Mouse (Mus musculus): ENCODE measurements around the gene Ftcd. TPM values are rescaled to one million over a fixed set of nuclear protein-coding genes. Genes with fewer than 3 reads are reported as not detected.

Gene Ftcd
- not detected for polyA plus RNA-seq (2014; fragmentation: Illumina TruSeq; extraction: RNeasy Lipid Tissue Mini Kit (QIAGEN cat#74804); ENCODE audit: low read depth, low replicate concordance)

GRCm38 (mm10) chr10:76575374-76575773, at the start of gene Ftcd:
TSS of gene Ftcd (plus strand) at chr10:76575648.

GRCm38 (mm10) chr10:76531375-76531774, 44.1 kb upstream of the Ftcd start, which contains the start of gene Lss:
TSS of gene Lss (plus strand) at chr10:76531588.

GRCm38 (mm10) chr10:76561972-76562371, 13.5 kb upstream of the Ftcd start, which contains the start of gene Spatc1l:
TSS of gene Spatc1l (plus strand) at chr10:76562272.

GRCm38 (mm10) chr10:76622928-76623680, 47.7 kb downstream of the Ftcd start, which contains the start of gene Col6a2:
TSS of gene Col6a2 (minus strand) at chr10:76623630.

Other genes with a start within 250 kb of the Ftcd start
- 25.6 TPM for gene Dip2a, start 230.4 kb upstream of the Ftcd start, polyA plus RNA-seq (2014; fragmentation: Illumina TruSeq; extraction: RNeasy Lipid Tissue Mini Kit (QIAGEN cat#74804); ENCODE audit: low read depth, low replicate concordance)
- not detected for gene AC141477.1, start 135.2 kb upstream of the Ftcd start, polyA plus RNA-seq (2014; fragmentation: Illumina TruSeq; extraction: RNeasy Lipid Tissue Mini Kit (QIAGEN cat#74804); ENCODE audit: low read depth, low replicate concordance)
- 13.2 TPM for gene Pcnt, start 132.9 kb upstream of the Ftcd start, polyA plus RNA-seq (2014; fragmentation: Illumina TruSeq; extraction: RNeasy Lipid Tissue Mini Kit (QIAGEN cat#74804); ENCODE audit: low read depth, low replicate concordance)
- not detected for gene 2610028H24Rik, start 126.6 kb upstream of the Ftcd start, polyA plus RNA-seq (2014; fragmentation: Illumina TruSeq; extraction: RNeasy Lipid Tissue Mini Kit (QIAGEN cat#74804); ENCODE audit: low read depth, low replicate concordance)
- gene Mcm3ap, start 106.7 kb upstream of the Ftcd start, polyA plus RNA-seq (2014; fragmentation: Illumina TruSeq; extraction: RNeasy Lipid Tissue Mini Kit (QIAGEN cat#74804); ENCODE audit: low read depth, low replicate concordance) = 11.0 TPM
- gene Ybey, start 106.5 kb upstream of the Ftcd start, polyA plus RNA-seq (2014; fragmentation: Illumina TruSeq; extraction: RNeasy Lipid Tissue Mini Kit (QIAGEN cat#74804); ENCODE audit: low read depth, low replicate concordance) = 1.8 TPM
- gene Lss, start 44.1 kb upstream of the Ftcd start, polyA plus RNA-seq (2014; fragmentation: Illumina TruSeq; extraction: RNeasy Lipid Tissue Mini Kit (QIAGEN cat#74804); ENCODE audit: low read depth, low replicate concordance) = 16.0 TPM
- gene Spatc1l, start 13.4 kb upstream of the Ftcd start, polyA plus RNA-seq (2014; fragmentation: Illumina TruSeq; extraction: RNeasy Lipid Tissue Mini Kit (QIAGEN cat#74804); ENCODE audit: low read depth, low replicate concordance) = not detected
- 7.6 TPM for gene Col6a2, start 48.0 kb downstream of the Ftcd start, polyA plus RNA-seq (2014; fragmentation: Illumina TruSeq; extraction: RNeasy Lipid Tissue Mini Kit (QIAGEN cat#74804); ENCODE audit: low read depth, low replicate concordance)
- 19.8 TPM for gene Col6a1, start 150.5 kb downstream of the Ftcd start, polyA plus RNA-seq (2014; fragmentation: Illumina TruSeq; extraction: RNeasy Lipid Tissue Mini Kit (QIAGEN cat#74804); ENCODE audit: low read depth, low replicate concordance)